Mouse (Mus musculus): ENCODE data around the gene Chn2. TPM values are rescaled to one million over a fixed set of nuclear protein-coding genes. Genes with fewer than 3 reads are reported as not detected.
A peak's percentile ranks its signal among the peaks of the same experiment; 100 is the strongest.

The Chn2 gene
- total RNA-seq, 2 experiments from 2014 or later, result 7.5 to 8.0 TPM

- ATAC-seq (replicated peaks; ENCODE audit: poor library complexity), result no peak
Observed at GRCm38 (mm10) chr6:54183825-54184578, 144.6 kb downstream of the Chn2 start.

GRCm38 (mm10) chr6:54193631-54194305, 154.4 kb downstream of the Chn2 start:
- no peak for ATAC-seq (replicated peaks; ENCODE audit: poor library complexity)

GRCm38 (mm10) chr6:54197821-54198412, 158.6 kb downstream of the Chn2 start:
- no peak for ATAC-seq (replicated peaks; ENCODE audit: poor library complexity)

GRCm38 (mm10) chr6:54199516-54199915, 160.2 kb downstream of the Chn2 start:
- ATAC-seq (replicated peaks; ENCODE audit: poor library complexity), result no peak

- no peak for ATAC-seq (replicated peaks; ENCODE audit: poor library complexity)
Observed at GRCm38 (mm10) chr6:54200031-54200722, 160.8 kb downstream of the Chn2 start.

GRCm38 (mm10) chr6:54202311-54203020, 163.1 kb downstream of the Chn2 start:
- ATAC-seq (replicated peaks; ENCODE audit: poor library complexity), result no peak

GRCm38 (mm10) chr6:54203316-54203715, 164.0 kb downstream of the Chn2 start:
- no peak for ATAC-seq (replicated peaks; ENCODE audit: poor library complexity)

GRCm38 (mm10) chr6:54203926-54204325, 164.6 kb downstream of the Chn2 start:
- no peak for ATAC-seq (replicated peaks; ENCODE audit: poor library complexity)

GRCm38 (mm10) chr6:54204931-54205330, 165.6 kb downstream of the Chn2 start:
- ATAC-seq (replicated peaks; ENCODE audit: poor library complexity), result peak; percentile 57; the same call in 1 of the 2 replicates

GRCm38 (mm10) chr6:54205471-54205870, 166.1 kb downstream of the Chn2 start:
- ATAC-seq (replicated peaks; ENCODE audit: poor library complexity), result no peak

- no peak for ATAC-seq (replicated peaks; ENCODE audit: poor library complexity)
Observed at GRCm38 (mm10) chr6:54206221-54206738, 166.9 kb downstream of the Chn2 start.

- no peak for ATAC-seq (replicated peaks; ENCODE audit: poor library complexity)
Observed at GRCm38 (mm10) chr6:54208786-54209185, 169.4 kb downstream of the Chn2 start.

- no peak for ATAC-seq (replicated peaks; ENCODE audit: poor library complexity)
Observed at GRCm38 (mm10) chr6:54210971-54211370, 171.6 kb downstream of the Chn2 start.

GRCm38 (mm10) chr6:54211939-54212338, 172.6 kb downstream of the Chn2 start:
- no peak for ATAC-seq (replicated peaks; ENCODE audit: poor library complexity)

GRCm38 (mm10) chr6:54213743-54214142, 174.4 kb downstream of the Chn2 start:
- no peak for ATAC-seq (replicated peaks; ENCODE audit: poor library complexity)

- ATAC-seq (replicated peaks; ENCODE audit: poor library complexity), result no peak
Observed at GRCm38 (mm10) chr6:54215636-54216035, 176.3 kb downstream of the Chn2 start.

- no peak for ATAC-seq (replicated peaks; ENCODE audit: poor library complexity)
Observed at GRCm38 (mm10) chr6:54216512-54216911, 177.2 kb downstream of the Chn2 start.

- ATAC-seq (replicated peaks; ENCODE audit: poor library complexity), result no peak
Observed at GRCm38 (mm10) chr6:54220124-54220523, 180.8 kb downstream of the Chn2 start.

GRCm38 (mm10) chr6:54223529-54223928, 184.2 kb downstream of the Chn2 start:
- ATAC-seq (replicated peaks; ENCODE audit: poor library complexity), result no peak

GRCm38 (mm10) chr6:54224325-54224724, 185.0 kb downstream of the Chn2 start:
- ATAC-seq (replicated peaks; ENCODE audit: poor library complexity), result no peak

All from megakaryocyte progenitor cell, adult 5-6 weeks (primary cell).